Mouse (Mus musculus) gastrocnemius, adult 8-10 months (tissue): ENCODE results near the gene Ttc7. TPM values are rescaled to one million over a fixed set of nuclear protein-coding genes. Genes with fewer than 3 reads are reported as not detected.

Experiments
- DNase-seq, 2 experiments: peaks; one replicate each; pipeline ENCODE4 v3.0.0; 2022; ENCODE audit warnings: low spot score in 2 of 2
- total RNA-seq, 4 experiments: library from RNA; stranded (reverse); gene quantifications; 2 replicates each; pipeline ENCODE4 v1.2.4; 2022

Gene Ttc7
- total RNA-seq = 1 to 10 TPM; 8.2 to 9.4 (median 9.1) TPM

DNA sequence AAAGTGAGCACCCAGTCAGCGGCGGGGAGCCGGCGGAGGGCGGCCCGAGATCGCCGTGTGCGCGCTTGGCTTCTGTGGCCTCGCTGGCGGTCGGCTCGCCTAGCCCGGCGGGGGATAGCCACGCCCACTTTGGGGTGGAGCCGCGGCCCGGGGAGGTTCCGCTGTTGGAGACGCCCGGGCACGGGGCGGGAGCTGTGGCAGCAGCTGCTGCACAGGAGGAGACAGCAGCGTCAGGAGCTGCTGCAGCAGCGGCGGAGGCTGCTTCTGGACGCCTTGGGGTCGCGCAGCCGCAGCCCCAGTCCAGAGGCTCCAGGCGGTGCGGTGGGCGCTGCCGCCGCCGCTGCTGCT, at the start of gene Ttc7:
Gene Ttc7 (plus strand): TSS at position 181 of the 348 bp plus-strand sequence.
- DNase-seq = peak; percentile 98

DNA sequence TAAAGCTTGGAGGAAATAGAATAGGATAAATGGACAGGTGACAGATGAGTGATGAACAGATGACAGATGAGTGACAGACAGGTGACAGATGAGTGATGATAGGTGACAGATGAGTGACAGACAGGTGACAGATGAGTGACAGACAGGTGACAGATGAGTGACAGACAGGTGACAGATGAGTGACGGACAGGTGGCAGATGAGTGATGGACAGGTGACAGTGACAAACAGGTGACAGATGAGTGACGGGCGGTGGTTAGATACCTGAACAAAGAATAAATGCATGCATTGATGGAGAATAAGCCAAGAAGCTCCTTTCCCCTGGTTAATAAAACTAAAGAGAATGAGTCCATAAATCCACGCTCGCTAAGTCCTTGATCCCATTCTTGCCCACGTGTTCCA, 47.7 kb upstream of the Ttc7 start:
- DNase-seq = no peak

DNA sequence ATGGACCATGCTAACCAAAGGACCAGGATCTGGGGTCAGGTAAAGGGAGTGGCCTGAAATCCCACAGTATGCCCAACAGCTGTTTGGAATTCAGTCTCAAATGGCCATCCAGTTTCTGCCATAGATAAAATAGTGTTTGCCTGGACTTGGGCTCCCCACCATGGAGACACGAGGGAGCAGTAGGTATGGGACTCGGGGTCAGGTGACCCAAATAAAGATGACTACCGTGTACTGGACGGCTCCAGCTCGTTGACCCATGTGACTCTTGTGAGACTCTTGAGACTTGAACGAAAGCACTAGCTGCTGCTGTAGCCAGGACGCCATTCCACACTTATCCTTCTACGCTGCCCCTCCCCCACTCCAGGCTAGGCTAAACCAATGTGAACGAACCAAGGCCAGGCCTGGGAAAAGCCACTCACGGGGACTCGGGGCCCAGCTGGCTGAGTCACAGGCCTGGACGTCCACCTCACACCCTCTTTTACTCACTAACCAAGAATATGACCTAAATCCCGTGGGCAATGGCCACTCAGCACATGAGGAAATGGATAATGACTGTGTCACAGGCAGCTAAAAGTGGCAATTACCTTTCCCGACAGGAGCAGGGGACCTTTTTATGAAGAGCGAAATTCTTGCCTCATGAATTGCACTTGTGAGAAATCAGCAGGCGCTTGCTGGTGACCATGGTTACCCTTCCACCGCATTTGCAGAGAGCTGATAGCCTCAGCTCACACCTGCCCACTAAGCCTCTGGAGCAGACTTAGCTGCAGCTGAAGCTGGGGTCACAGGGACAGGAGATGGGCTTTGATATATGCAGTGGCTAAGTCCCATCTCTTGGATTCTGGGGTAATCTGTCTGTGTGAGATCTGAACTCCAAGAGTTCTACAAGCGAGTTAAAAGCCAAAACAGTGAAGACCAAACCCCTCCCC, 45.7 kb upstream of the Ttc7 start:
- no peak for DNase-seq

DNA sequence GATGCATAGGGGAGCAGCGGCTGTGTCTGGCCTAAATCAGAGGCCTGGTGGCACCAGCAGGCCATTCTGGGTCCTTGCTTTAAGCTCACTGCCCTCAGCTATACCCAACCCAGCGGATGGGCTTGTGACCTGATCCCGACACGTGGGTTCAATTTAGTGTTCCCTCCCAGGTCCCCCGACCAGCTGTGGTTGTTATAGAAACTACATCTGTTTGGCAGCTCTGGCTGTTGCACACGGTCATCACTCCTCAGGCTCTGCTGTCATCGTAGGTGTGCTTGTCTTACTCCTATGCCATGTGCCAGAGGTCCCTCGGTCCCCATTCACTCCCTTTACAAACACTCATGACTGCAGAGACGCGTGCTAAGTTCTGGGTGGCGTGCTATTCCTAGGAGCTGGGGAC, 44.9 kb upstream of the Ttc7 start:
- no peak for DNase-seq

DNA sequence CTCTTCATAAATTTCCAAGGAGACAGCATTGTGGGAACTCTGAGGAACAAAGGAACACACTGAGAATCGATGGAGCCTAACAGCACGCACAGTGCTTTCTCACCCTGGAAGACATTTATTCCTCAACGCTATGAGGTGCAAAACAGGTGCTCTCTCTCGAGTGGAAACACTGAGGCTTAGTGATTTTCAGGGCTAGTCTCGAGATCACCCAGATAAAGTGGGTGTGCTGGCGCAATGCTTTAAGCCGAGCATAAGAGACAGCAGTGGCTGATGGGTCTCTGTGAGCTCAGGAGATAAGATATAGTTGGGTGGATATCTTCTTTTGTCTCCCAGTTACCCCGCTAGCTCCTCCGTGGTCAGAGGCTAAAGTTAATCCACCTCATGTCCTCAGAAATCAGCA, 36.6 kb upstream of the Ttc7 start:
- no peak for DNase-seq

DNA sequence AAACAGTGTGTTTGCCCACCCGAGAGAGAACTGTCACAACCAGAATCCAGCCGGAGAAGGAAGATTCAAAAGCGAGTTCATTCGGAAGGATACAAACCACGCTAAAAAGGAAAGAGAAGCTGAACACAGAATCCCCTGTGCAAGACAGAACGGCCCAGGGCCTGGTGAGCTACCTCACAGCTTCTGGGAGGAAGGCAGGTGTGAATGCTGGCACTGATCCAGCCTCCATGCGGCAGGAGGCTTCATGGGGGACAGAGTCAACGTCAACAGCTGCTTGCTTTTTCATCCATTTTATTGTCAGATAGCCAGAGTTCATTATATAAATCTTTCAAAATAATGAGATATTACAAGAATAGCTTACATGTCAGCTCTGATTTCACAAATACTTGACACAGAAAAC, 28.3 kb upstream of the Ttc7 start:
- no peak for DNase-seq

DNA sequence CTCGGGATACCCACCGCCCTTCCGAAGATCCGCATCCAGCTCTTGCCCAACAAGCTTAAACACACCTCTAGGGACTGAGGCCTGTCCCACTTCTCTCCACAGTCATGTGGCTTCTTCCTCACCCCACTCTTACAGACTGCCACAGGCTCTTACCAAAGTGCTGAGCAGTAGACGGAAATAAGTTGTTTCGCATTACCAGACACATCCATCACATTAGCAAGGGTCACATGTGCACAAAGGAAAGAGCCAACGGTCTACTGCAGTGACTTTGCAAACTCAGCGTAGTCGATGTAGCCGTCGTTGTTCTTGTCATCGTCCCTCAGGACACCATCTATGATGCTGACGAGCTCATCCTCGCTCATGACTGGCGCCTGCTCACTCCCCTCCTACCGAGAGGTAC, 27.0 kb upstream of the Ttc7 start:
- DNase-seq = no peak

DNA sequence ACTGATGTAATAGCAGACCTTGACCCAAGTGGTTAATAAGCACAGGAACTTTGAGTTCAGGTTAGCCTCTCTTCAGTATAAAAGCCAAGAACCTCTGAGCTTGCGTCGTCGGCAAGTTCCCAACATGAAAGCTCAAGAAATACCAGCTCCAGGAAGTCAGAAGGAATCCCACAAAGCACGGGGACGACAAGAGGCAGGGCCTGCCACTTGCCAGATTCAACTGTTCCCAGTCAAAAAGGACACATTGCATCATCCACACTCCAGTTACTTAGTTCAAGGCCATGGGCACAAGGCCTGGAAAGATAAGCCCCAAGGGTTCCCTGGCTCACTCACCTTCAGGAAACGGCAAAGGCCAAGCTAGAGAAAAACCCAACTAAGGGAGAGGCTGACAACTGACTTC, 19.3 kb upstream of the Ttc7 start:
- DNase-seq = no peak

DNA sequence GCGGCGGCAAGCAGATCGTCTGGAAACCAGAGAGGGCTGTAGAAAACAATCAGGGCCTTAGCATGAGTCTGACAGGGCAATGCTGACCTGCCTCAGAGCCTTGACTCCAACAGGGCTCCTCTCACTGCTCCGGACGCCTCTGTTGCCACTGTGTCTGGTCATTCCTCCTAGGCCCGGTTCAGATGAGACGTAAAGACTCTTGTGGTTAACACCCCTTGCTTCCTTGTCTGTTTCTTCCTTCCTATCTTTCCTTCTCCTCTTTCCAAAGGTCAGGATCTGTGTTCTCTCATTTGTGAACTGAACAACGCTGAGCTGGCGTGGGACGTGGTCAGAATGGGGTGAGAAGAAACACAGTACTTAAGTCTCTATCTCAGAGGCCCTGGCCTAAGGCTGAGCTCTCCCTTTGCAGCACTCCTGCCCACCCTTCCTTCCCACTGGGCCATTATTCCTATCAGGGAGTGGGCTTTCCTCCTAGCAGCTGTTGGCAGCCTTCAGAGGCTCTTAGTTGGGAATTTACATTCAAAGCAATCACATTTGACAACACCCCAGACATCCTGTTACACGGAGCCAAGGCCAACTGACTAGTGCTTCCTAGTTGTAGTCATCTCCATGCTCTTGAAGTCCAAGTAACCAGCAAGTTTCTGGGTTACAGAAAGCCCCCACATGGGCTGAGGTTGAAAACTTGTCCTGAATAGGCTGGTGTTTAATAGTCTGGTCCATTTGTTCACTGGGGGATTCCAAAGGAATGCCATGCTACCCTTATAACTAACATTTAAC, 18.4 kb upstream of the Ttc7 start:
- DNase-seq = no peak

DNA sequence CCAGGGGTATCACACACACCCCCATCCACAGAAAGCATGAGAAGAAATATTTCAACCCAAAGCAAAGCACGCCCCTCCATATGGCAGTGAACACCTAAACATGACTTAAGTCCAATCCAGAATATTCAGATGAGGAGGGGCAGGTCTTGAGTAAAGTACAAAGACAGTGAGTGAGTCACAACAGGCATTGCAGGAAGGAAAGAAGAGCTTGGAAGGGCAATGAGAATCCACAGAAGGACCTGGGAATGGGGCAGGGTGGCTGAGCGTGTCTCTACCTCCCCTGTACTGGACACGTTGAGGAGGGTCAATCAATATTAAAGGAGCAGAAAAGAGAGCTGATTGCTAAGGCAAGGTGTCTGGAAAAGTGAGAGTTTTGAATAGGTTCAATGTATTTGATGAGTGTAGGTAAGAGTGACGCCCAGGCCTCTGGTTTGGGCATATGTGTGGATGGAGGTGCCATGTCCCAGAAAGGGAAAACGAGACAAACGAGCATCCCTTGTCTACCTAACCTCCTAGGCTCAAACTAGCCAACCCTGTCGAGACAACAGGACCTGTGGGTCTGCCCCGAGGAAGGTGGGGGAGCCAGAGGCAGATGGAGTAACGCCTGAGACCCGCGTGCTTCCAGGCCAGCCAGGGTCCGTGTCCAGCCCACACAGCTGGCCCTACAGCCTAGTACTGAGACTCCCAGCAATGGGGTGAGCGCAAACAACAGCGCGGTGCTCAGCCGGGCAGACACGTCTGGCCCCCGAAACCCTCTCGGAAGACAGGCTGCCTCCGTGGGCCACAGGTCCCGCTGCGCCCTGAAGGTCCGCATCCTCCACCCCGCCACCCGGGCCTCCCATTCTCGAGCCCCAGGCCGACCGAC, 17.5 kb upstream of the Ttc7 start:
- no peak for DNase-seq

DNA sequence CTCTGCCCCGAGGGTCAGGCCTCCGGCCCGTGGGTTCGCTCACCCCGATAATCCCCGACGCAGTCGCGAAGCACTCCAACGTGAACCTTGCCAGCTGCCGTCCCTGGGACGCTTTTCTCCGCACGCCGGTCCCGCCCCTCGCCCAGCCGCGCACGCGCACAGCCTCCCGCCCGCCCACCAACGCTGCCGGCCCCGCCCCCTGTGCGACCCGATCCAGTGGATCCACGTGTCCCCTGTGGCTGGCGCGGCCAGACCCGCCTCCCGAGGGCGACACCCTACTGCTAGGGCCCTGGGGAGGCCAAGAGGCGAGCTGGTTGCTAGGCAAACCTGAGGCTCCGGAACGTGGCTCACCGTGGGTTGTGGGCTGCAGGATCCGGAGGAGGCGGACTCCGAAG, 16.9 kb upstream of the Ttc7 start, which contains the start of gene Mcfd2:
Gene Mcfd2 (minus strand): TSS at position 144 of the 395 bp plus-strand sequence.
- DNase-seq = peak; percentile 88 to 93

DNA sequence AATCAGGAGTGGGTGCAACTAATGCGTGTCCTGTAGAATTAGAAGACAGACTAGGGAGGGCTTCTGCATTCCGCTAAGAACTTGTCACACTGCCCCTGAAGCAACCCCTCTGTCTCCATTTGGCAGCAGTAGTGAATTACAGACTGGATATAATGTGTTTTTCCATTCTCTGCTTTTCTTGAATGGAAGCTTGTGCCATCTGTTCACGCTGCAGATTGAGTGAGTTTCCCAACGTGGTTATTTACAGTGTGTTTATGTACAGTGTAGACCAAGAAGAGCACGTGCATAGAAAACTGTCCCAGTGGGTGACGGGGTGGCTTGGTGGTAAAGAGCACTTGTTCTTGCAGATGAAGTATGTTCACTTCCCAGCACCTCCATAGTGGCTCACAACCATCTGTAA, 13.2 kb upstream of the Ttc7 start:
- no peak for DNase-seq

DNA sequence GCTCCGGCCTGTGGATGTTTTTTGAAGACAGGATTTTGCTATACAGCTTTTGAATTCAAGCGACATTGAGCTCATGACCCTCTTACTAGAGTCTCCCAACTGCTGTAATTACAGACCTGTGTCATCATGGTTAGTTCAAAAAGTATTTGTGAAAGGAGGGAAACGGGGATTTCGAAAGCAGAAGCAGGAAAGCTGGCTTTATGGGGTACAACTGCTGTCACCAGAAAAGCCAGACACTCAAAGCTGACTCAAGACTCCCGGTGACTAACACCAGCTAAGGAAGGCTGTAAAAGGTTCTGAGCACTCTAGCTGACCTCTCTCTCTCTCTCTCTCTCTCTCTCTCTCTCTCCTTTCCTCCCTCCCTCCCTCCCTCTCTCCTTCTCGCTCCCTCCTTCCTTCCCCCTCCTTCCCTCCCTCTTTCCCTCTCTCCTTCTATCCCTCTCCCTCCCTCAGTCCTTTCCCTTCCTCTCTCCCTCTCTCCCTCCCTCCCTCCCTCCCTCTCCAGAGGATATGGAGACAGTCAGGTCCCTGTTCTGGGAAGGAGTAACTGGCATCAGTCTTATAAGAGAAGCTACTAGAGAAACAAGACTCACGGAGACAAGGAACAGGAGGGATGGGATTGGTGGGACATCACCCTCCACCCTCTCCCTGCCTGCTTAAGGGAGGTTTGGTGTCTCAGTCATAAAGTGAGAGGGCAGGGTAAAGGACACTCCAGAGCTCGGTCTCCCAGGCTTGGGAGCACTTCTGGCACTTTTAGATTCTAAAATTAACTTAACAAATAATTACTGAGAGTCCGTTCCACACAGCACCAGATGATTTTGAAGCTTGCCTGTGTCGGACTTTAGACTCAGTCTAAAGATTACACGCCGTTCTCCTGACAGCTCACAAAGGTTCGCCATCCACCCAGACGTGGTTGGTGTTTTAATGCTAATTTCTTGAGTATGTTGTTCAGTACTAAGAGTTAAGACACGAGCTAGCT, 7.0 kb upstream of the Ttc7 start:
- DNase-seq = no peak

DNA sequence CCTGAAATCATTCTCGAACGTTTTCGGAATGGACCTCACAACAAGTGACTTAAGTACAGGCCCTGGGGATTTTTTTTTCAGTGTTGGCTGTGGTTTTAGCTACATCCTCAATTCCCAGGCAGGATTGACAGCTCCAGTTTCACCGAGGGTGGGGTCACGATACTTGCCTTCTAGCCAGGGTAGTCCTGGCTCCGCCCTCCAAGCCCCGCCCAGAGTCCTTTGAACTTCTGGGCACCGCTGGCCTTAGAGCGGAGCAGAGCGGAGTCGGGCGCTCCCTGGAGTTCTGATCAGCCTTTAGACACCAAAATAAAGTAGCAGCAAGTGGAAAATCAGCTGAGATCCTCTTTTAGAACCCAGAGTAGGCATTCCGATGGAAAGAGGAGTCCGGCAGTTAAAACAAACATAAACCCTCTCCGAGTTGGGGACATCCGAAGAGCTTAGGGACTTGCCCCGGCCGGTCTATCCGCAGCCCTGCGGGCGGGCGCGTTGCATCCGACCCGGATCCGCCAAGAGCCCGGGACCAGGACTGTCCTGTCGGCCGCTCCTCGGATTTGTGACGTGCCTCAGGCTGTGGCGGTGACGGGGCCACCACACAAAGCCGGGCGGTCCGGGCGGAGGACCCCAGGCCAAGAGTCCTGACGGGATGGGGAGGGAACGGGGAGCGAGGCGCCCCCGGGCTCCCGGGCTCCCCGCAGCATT, 530 bp upstream of the Ttc7 start:
- peak; percentile 95 to 96 for DNase-seq

DNA sequence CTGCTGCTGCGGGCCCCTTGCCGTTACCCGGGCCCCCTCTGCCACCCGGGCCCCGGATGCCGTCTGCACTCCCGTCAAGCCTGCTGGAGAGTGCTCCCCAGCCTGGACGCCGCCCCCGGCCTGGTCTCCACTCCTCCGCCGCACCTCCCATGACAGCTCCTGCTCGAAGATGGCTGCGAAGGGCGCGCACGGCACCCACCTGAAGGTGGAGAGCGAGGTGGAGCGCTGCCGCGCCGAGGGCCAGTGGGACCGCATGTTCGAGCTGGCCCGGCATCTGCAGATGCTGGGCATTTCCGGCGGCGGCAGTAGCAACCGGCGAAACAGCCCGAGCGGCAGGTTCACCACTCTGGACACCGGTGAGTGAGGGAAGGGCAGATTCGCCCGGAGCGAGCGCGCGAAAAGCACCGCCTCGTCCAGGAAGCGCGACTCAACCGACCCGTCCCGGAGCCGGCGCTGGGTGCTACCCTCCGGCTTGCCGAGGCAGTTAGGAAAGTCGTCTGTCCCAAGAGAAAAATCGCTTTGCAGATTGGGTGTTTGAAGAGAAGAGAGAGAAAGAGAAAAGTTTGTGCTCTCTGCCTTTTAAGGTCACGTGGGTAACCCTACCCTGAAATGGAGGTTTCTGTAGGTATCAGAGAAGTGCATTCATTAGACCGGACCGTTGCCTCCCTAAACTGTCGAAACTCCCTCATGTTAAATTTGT, 519 bp downstream of the Ttc7 start:
- peak; percentile 42 to 48 for DNase-seq

DNA sequence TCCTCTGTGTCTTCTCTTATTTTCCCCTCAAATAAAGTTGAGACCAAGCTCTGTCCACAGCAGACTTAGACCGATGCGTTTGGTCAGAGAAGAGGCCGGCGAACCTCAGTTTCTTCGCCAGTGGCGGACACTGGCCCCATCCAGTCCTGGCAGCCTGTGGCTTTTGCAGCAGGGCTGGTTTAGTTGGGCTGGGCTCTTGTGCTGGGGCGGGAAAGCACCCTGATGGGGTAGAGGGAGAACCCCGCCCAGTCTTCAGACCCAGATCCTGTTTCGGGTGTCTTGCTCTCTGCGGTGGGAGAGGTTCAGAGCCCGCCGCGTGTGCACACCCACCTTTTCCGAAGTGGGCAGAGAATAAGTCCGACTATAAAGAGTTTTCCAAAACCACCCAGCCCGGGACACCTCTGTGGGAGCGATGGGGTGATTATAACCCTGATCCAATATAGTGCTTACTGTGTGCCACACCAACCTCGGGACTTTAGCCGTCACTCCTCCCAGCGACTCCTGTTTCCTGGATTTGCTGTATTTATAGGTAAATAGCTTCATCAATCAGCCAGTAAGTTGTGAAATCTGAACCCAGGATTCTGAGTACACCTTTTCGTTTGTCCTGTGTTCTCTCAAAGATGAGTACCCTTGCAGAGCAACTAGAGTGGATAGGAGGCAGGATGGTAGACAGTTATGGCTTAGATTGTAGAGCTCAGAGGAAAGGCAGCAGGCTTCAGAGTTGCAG, 1.2 kb downstream of the Ttc7 start:
- no peak for DNase-seq

DNA sequence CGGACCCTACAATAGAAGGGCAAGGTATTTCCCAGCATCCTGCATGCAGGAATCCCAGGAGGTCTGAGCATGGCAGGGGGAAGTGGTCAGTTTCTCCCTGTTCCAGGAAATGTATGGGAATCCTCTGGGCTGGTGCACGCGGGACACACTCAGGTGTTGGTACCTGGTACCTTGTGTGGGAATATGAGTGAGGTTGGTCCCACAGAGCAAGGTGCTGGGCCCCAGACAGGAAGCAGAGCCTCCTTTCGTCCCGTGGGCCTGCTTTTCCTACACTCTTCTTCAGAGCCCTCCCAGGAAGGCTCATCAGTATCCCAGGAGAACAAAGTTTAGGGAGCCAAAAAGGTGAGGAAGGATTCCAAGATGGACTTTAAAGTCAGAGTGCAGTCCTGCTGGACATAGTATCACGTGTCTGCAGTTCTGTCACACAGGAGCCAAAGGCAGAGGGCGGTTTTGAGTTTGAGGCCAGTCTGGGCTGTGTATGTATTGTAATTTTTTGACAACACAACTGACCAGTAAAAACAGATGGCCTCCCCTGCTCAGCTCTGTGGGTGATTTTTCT, 1.9 kb downstream of the Ttc7 start:
- DNase-seq = no peak
